Mouse (Mus musculus) midbrain, embryonic 16.5 days (tissue): ENCODE results near the gene Kif20b. TPM values are rescaled to one million over a fixed set of nuclear protein-coding genes. Genes with fewer than 3 reads are reported as not detected.

Experiments
- ATAC-seq: fragments of 200-750 bp; cut with Nextera tagmentation; 2 replicates; pipeline ENCODE4 v1.8.0; 2017; ENCODE audit warnings: moderate TSS enrichment
- H3K27ac ChIP-seq: fragments of 300-500 bp; sonication (generic); 2 replicates; pipeline ENCODE4 v1.5.1; 2014; ENCODE audit warnings: mild to moderate bottlenecking, low read length, mixed read lengths
- H3K27me3 ChIP-seq: fragments of 300-500 bp; sonication (generic); 2 replicates; pipeline ENCODE4 v1.6.1; 2014; ENCODE audit warnings: low read depth, low read length, mixed read lengths; ENCODE audit not compliant: control insufficient read depth, insufficient read depth
- H3K36me3 ChIP-seq: fragments of 300-500 bp; sonication (generic); 2 replicates; pipeline ENCODE4 v1.6.1; 2014; ENCODE audit warnings: mild to moderate bottlenecking, low read length, moderate library complexity, mixed read lengths; ENCODE audit not compliant: control insufficient read depth, insufficient read depth
- H3K4me1 ChIP-seq: fragments of 300-500 bp; sonication (generic); 2 replicates; pipeline ENCODE4 v1.6.1; 2014; ENCODE audit warnings: mild to moderate bottlenecking, low read length, mixed read lengths; ENCODE audit not compliant: control insufficient read depth, insufficient read depth
- H3K4me2 ChIP-seq: fragments of 300-500 bp; sonication (generic); 2 replicates; pipeline ENCODE4 v1.6.1; 2014; ENCODE audit warnings: mild to moderate bottlenecking, low read length, mixed read lengths
- H3K4me3 ChIP-seq: fragments of 300-500 bp; sonication (generic); 2 replicates; pipeline ENCODE4 v1.5.1; 2014; ENCODE audit warnings: low read depth, mild to moderate bottlenecking, low read length, moderate library complexity, mixed read lengths
- H3K9ac ChIP-seq: fragments of 300-500 bp; sonication (generic); 2 replicates; pipeline ENCODE4 v1.6.1; 2014; ENCODE audit warnings: low read depth, low read length, mixed read lengths
- H3K9me3 ChIP-seq: fragments of 300-500 bp; sonication (generic); replicated peaks from 2 replicates; pipeline ENCODE4 v1.6.1; 2014; ENCODE audit warnings: mild to moderate bottlenecking, low read length, mixed read lengths; ENCODE audit not compliant: control insufficient read depth, poor library complexity, severe bottlenecking
- WGBS: fragments of 180-500 bp; shearing (Covaris S2); extraction: QIAGEN DNeasy Blood & Tissue Kit; methylation state at CpG from one replicate; pipeline ENCODE4 v1.1.7; 2014; 5-methylcytosine and 5-hydroxymethylcytosine counted together
- polyA plus RNA-seq: library from polyadenylated mRNA; unstranded; fragments of >200 nt; fragmentation: Nextera tagmentation; extraction: Ambion mirVana; gene quantifications from 2 replicates; pipeline ENCODE4 v1.2.1, GENCODE M21; 2015

Kif20b gene
- polyA plus RNA-seq, 1 experiment from 2014 or later, result 8.1 TPM

- Histone ChIP-seq H3K4me3 (no peak overlapping the region), H3K9ac (no peak overlapping the region), H3K4me1 (no peaks in the 10 kb centered on the region), H3K27ac (no peak overlapping the region), H3K4me2 (no peak overlapping the region), H3K9me3 (no peaks in the 10 kb centered on the region), H3K36me3 (no peaks in the 10 kb centered on the region), H3K27me3 (no peaks in the 10 kb centered on the region)
- 91% methylated on average over 4 of the region's 4 CpGs for WGBS
- ATAC-seq, result no peak
Observed at GRCm38 (mm10) chr19:34886324-34886723, 35.8 kb upstream of the Kif20b start.

- H3K36me3 ChIP-seq, result no peaks in the 10 kb centered on the region
- WGBS, result 73% methylated on average over 3 of the region's 3 CpGs
- ATAC-seq, result no peak
- no peak overlapping the region for H3K4me3 ChIP-seq
- no peak overlapping the region for H3K9ac ChIP-seq
- no peaks in the 10 kb centered on the region for H3K9me3 ChIP-seq
- no peak overlapping the region for H3K27ac ChIP-seq
- no peaks in the 10 kb centered on the region for H3K27me3 ChIP-seq
- H3K4me2 ChIP-seq, result no peak overlapping the region
- H3K4me1 ChIP-seq, result no peaks in the 10 kb centered on the region
Observed at GRCm38 (mm10) chr19:34890981-34891380, 31.2 kb upstream of the Kif20b start.

DNA sequence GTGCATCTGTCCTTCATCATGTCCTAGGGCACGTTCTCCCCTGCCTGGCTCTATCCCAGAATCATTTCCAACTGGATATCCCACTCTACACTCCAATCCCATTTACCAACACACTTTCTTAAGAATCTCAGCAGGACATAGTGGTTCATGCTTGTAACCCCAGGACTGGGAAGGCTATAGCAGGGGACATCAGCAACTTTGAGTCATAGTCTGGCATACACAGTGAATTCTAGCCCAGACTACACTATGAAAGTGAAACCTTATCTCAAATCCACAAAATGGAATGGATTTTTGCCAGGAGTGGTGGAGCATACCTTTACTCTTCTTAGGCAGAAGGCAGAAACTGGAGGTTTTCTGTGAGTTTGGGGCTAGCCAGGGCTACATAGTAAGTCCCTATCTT, 30.6 kb upstream of the Kif20b start:
- ATAC-seq, result no peak
- H3K4me2 ChIP-seq, result no peak overlapping the region
- H3K4me3 ChIP-seq, result no peak overlapping the region
- H3K36me3 ChIP-seq, result no peaks in the 10 kb centered on the region
- no peaks in the 10 kb centered on the region for H3K27me3 ChIP-seq
- no peak overlapping the region for H3K9ac ChIP-seq
- H3K27ac ChIP-seq, result no peak overlapping the region
- WGBS, result 89% methylated on average over 1 of the region's 1 CpGs
- no peaks in the 10 kb centered on the region for H3K9me3 ChIP-seq
- no peaks in the 10 kb centered on the region for H3K4me1 ChIP-seq

DNA sequence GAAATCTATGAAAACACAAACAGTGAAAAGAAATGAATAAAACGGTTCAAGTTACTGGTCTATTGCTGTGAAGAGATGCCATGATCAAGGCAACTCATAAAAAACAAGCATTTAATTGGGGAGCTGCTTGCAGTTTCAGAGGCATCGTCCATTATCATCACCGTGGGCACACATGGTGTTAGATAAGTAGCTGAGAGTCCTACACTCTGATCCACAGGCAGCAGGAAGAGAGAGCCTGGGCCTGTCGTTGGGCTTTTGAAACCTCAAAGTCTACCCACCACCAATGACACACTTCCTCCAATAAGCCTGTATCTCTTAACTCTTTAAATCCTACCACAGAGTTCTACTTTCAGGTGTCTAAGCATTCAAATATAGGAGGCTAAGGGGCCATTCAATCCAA, 27.1 kb upstream of the Kif20b start:
- ATAC-seq, result no peak
- Histone ChIP-seq H3K9ac (no peak overlapping the region), H3K4me3 (no peak overlapping the region), H3K9me3 (no peaks in the 10 kb centered on the region), H3K27me3 (no peaks in the 10 kb centered on the region), H3K4me1 (no peaks in the 10 kb centered on the region), H3K4me2 (no peak overlapping the region), H3K27ac (no peak overlapping the region), H3K36me3 (no peaks in the 10 kb centered on the region)
- 87% methylated on average over 4 of the region's 4 CpGs for WGBS

DNA sequence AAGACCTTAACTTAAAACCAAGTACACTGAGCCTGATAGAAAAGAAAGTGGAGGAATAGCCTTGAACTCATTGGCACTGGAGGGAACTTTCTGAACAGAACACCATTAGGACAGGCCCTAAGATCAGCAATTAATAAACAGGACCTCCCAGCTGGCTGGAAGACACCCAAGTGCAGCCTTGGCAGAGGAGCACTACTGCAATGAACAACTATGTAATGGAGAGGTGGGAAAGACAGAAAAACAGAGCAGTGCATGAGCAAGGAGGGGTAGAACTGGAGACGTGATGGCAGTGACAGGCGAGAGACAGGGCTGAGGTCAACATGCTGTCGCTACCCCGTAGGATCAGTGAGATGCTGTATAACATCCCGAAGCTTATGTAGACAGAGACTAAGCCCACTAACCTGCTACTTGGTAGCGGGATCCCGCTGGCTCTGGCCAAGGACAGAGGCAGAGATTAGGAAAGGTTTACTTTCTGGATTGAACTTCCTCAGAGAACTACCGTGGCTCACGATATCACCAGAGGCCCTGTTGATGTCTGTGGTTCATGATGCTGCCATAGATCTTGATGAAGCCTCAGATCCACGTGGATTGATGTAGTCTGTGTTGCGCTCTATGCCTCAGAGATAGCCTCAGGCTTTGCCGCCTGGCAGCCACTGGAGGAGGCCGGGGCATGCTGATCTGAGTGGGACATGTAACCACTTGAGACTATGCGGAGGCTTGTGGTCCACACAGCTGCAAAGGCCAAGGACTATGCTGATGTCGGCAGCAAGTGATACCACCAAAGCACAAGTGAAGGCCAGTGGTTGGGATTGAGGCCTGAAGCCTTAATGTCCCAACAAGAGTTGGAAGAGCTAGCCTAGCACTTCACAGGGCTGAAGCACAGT, 24.8 kb upstream of the Kif20b start:
- H3K27me3 ChIP-seq, result no peaks in the 10 kb centered on the region
- H3K27ac ChIP-seq, result no peak overlapping the region
- H3K4me2 ChIP-seq, result no peak overlapping the region
- H3K9me3 ChIP-seq, result no peaks in the 10 kb centered on the region
- H3K36me3 ChIP-seq, result no peaks in the 10 kb centered on the region
- no peak overlapping the region for H3K4me3 ChIP-seq
- no peaks in the 10 kb centered on the region for H3K4me1 ChIP-seq
- WGBS, result 92% methylated on average over 15 of the region's 15 CpGs
- H3K9ac ChIP-seq, result no peak overlapping the region
- no peak for ATAC-seq

DNA sequence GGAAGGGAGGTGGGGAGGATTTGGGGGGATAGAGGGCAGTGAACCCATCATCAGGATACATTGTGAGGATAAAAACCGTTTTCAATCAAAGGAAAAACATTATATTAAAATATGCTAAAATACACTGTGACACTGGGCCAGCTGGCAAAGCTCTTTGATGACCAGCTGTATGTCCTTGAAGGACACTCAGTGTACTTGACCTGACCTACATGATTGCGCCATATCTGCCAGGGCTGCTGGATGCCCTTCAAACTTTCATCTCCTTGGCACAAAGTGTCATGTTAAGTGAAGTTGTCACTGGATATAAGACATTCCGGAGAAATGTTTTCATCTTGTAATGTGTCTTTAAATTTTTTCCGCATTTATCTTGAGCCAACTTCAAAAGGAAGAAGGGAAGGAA, 23.2 kb upstream of the Kif20b start:
- Histone ChIP-seq H3K36me3 (no peaks in the 10 kb centered on the region), H3K27ac (no peak overlapping the region), H3K27me3 (no peaks in the 10 kb centered on the region), H3K4me1 (no peaks in the 10 kb centered on the region), H3K4me3 (no peak overlapping the region), H3K9ac (no peak overlapping the region), H3K9me3 (no peaks in the 10 kb centered on the region), H3K4me2 (no peak overlapping the region)
- no peak for ATAC-seq
- WGBS, result 85% methylated on average over 4 of the region's 4 CpGs

DNA sequence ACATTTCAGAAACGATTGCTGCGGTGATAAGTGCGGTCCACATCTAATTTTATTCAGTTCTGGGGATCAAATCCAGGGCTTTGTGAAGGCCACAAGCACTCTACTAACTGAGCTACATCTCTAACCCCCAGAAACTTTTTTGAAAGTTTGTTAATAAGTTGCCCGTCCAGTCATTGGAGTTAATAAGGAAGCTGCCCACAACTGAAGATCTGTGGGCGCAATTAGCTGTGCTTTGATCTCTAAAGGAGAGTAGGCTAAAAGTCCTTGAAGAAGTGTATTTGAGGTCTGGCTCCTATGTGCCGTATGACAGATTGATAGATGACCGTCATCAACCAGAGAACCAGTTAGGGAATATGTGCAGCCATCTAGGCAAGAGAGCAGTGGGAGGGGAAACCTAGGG, 20.9 kb upstream of the Kif20b start:
- Histone ChIP-seq H3K27me3 (no peaks in the 10 kb centered on the region), H3K27ac (no peak overlapping the region), H3K4me3 (no peak overlapping the region), H3K4me1 (no peaks in the 10 kb centered on the region), H3K9ac (no peak overlapping the region), H3K9me3 (no peaks in the 10 kb centered on the region), H3K4me2 (no peak overlapping the region), H3K36me3 (no peaks in the 10 kb centered on the region)
- no peak for ATAC-seq
- 97% methylated on average over 7 of the region's 7 CpGs for WGBS

GRCm38 (mm10) chr19:34901735-34902134, 20.4 kb upstream of the Kif20b start:
- H3K4me3 ChIP-seq, result no peak overlapping the region

DNA sequence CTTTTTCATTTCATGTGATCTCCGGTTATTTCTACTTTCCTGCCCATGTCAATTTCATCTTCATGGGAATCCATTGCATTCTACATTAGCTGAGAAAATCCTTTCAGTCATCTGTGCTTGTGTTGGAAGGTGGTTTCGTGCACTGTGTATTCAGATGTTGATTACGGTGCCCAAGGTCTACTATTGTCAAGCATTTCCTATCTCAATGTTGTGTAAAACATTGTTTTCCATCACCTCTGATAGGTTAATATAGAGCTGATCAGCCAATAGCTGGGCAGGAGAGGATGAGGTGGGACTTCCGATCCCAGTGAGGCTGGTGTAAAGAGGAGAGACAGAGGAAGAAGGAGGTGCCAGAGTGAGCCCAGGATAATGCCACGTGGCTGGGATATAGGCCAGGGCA, 18.1 kb upstream of the Kif20b start:
- Histone ChIP-seq H3K9ac (no peak overlapping the region), H3K4me3 (no peak overlapping the region), H3K9me3 (no peaks in the 10 kb centered on the region), H3K36me3 (no peaks in the 10 kb centered on the region), H3K4me2 (no peak overlapping the region), H3K27ac (no peak overlapping the region), H3K27me3 (no peaks in the 10 kb centered on the region), H3K4me1 (no peaks in the 10 kb centered on the region)
- ATAC-seq, result no peak
- 84% methylated on average over 5 of the region's 5 CpGs for WGBS

More at GRCm38 (mm10) chr19:34901735-34902134, 20.4 kb upstream of the Kif20b start:
- WGBS, result 93% methylated on average over 2 of the region's 2 CpGs
- no peaks in the 10 kb centered on the region for H3K27me3 ChIP-seq
- no peaks in the 10 kb centered on the region for H3K9me3 ChIP-seq
- no peak overlapping the region for H3K9ac ChIP-seq
- H3K4me2 ChIP-seq, result no peak overlapping the region
- H3K4me1 ChIP-seq, result no peaks in the 10 kb centered on the region
- H3K27ac ChIP-seq, result no peak overlapping the region
- ATAC-seq, result no peak
- no peaks in the 10 kb centered on the region for H3K36me3 ChIP-seq
